Mouse (Mus musculus) C2C12 (cell line): ENCODE measurements at regions not wholly inside any gene's neighbourhood (a gene's known extent, or its start where the extent isn't known, plus 50 kb on each side); places are given as distances from the start of the nearest gene placed in this dataset.

Source experiments
- CTCF ChIP-seq: IDR thresholded peaks from one replicate; pipeline ENCODE4 v1.5.1; 2011; ENCODE audit not compliant: control insufficient read depth, insufficient read depth, insufficient read length
- MAX ChIP-seq: IDR thresholded peaks from one replicate; pipeline ENCODE4 v1.6.1; 2011; ENCODE audit warnings: mild to moderate bottlenecking, control low read depth

- TF ChIP-seq CTCF (no peak), MAX (no peak)
Measured at GRCm38 (mm10) chr16:76830371-76830770, 183.1 kb upstream of the Usp25 start.
